Comparison of ENCODE assay signal across 26 mouse cellular contexts in the genomic region with DNA sequence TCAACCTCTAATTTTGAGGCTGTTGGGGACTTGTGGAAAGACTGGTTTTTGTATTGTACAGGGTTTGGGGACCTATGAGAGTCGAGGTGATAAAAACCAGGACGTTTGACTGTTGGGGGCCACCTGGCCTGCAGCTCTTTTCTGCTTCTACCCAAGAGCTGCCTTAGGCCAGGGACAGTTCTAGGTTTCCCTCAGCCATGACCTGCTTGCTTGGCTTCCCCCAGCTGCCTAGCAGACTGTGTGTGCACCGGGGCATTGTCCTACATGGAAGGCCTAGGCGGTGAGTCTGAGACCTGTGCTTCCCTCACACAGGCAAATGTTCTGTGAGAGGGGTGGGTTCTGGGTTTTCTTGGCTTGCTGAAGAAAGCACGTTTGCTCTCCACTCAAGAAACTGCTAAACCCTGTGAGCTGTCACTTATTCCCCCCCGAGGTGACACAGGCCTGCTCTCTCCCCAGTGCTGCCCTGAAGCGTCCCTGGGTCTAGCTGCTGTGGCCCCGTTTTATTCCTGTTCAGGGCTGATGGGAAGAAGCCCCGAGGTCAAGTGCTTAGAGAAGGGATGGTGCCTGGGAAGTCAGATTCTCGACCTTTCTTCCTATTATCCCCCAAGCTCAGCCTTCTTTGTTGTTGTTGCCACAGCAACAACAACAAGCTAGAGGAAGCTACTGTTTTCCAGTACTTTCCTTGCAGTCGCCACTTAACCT. TPM values are rescaled to one million over a fixed set of nuclear protein-coding genes. Genes with fewer than 3 reads are reported as not detected.
DNase-seq lines count a peak whose midpoint lies in the region; ATAC-seq and TF ChIP-seq lines count a peak whose summit lies in the region.
"Had no signal": no experiment of that assay in that cellular context is flagged by ENCODE, and none has a peak within 500 bp of the region (broad histone marks: within the 10 kb centered on the region; RNA-seq: fewer than 3 reads in every experiment).

No protein-coding gene starts in this region.

- no peak overlapping the region for H3K4me3 ChIP-seq in hindbrain, postnatal 0 days (ENCODE audit: low read length)
- H3K4me3 ChIP-seq in hindbrain, embryonic 16.5 days (ENCODE audit: low read length), result no peak overlapping the region
- H3K4me3 ChIP-seq: embryonic facial prominence, embryonic 12.5 days; forebrain, embryonic 12.5 days; gastrocnemius, adult 2 months; megakaryocyte, embryonic 14.5 days; stomach, embryonic 15.5 days had no signal

- 47% methylated on average over 11 of the region's 11 CpGs for WGBS in hindbrain, postnatal 0 days
- WGBS in hindbrain, embryonic 16.5 days, result 41% methylated on average over 11 of the region's 11 CpGs

- H3K27ac ChIP-seq in hindbrain, postnatal 0 days, result no peak overlapping the region
- H3K27ac ChIP-seq in hindbrain, embryonic 16.5 days (ENCODE audit: low read depth, low read length), result no peak overlapping the region
- H3K27ac ChIP-seq: embryonic facial prominence, embryonic 12.5 days; forebrain, embryonic 12.5 days; gastrocnemius, adult 2 months; liver, embryonic 14.5 days; stomach, embryonic 15.5 days had no signal

- H3K4me1 ChIP-seq in hindbrain, postnatal 0 days (ENCODE audit: insufficient read depth, low read length), result no peaks in the 10 kb centered on the region
- H3K4me1 ChIP-seq in hindbrain, embryonic 16.5 days (ENCODE audit: control insufficient read depth, insufficient read depth, low read depth, low read length), result no peaks in the 10 kb centered on the region; the same call in 1 of the 2 replicates
- H3K4me1 ChIP-seq: embryonic facial prominence, embryonic 12.5 days; megakaryocyte, embryonic 14.5 days; stomach, embryonic 15.5 days had no signal

- H3K9ac ChIP-seq in hindbrain, postnatal 0 days (replicated peaks; ENCODE audit: low read length), result no peak overlapping the region
- H3K9ac ChIP-seq in hindbrain, embryonic 16.5 days (ENCODE audit: low read depth, low read length), result no peak overlapping the region
- H3K9ac ChIP-seq: embryonic facial prominence, embryonic 12.5 days; forebrain, embryonic 12.5 days; liver, embryonic 14.5 days; lung, embryonic 14.5 days; stomach, embryonic 15.5 days had no signal

- DNase-seq in CD4-positive, CD25-positive, alpha-beta regulatory T cell, adult 2 months (ENCODE audit: low read depth, low spot score), result peak; percentile 51
- DNase-seq in hindbrain, postnatal 0 days (ENCODE audit: low spot score), result no peak
- DNase-seq in A20 (ENCODE audit: low read depth, low spot score), result peak; percentile 23
- DNase-seq in naive thymus-derived CD4-positive, alpha-beta T cell, adult 2 months (ENCODE audit: low read depth), result peak; percentile 48
- DNase-seq in left cerebral cortex, adult 11 months (ENCODE audit: low spot score), result no peak
- no peak for DNase-seq in gastrocnemius, adult 8-10 months (ENCODE audit: low spot score in 2 of 2)
- DNase-seq: cerebellum, adult 18-20 months; cerebellum, postnatal 14 days; gastrocnemius, adult 2 months; kidney, postnatal 25 days; layer of hippocampus, postnatal 36 days; lung, embryonic 14.5 days; right cerebral cortex, postnatal 25 days; spleen, adult 18-20 months; thymus, postnatal 36 days had no signal

- ATAC-seq in CD4-positive, CD25-positive, alpha-beta regulatory T cell, adult 4 months, result no peak
- peak; percentile 24; the same call in 1 of the 2 replicates for ATAC-seq in hindbrain, postnatal 0 days
- no peak for ATAC-seq in hindbrain, embryonic 16.5 days
- ATAC-seq: intestine, postnatal 0 days; midbrain, embryonic 16.5 days had no signal

- no peak for TF ChIP-seq CTCF in hindbrain, postnatal 0 days (IDR thresholded peaks at IDR 0.05; ENCODE audit: low read depth)

- no peaks in the 10 kb centered on the region for H3K27me3 ChIP-seq in hindbrain, postnatal 0 days (ENCODE audit: insufficient read depth, low read length)
- no peaks in the 10 kb centered on the region for H3K27me3 ChIP-seq in hindbrain, embryonic 16.5 days (replicated peaks; ENCODE audit: control insufficient read depth, insufficient read depth, low read length)
- H3K27me3 ChIP-seq: embryonic facial prominence, embryonic 12.5 days; forebrain, embryonic 12.5 days; stomach, embryonic 15.5 days had no signal

- H3K36me3 ChIP-seq in hindbrain, postnatal 0 days (ENCODE audit: insufficient read depth, low read length), result no peaks in the 10 kb centered on the region
- no peaks in the 10 kb centered on the region for H3K36me3 ChIP-seq in hindbrain, embryonic 16.5 days (ENCODE audit: control insufficient read depth, insufficient read depth, low read length)
- H3K36me3 ChIP-seq: embryonic facial prominence, embryonic 12.5 days; forebrain, embryonic 12.5 days; stomach, embryonic 15.5 days had no signal

- no peak overlapping the region for H3K4me2 ChIP-seq in hindbrain, postnatal 0 days (ENCODE audit: low read depth, low read length)
- H3K4me2 ChIP-seq in hindbrain, embryonic 16.5 days (ENCODE audit: low read length), result no peak overlapping the region
- H3K4me2 ChIP-seq: embryonic facial prominence, embryonic 12.5 days; forebrain, embryonic 12.5 days; heart, embryonic 11.5 days; lung, embryonic 14.5 days; stomach, embryonic 15.5 days had no signal

- H3K9me3 ChIP-seq in hindbrain, postnatal 0 days (ENCODE audit: low read length), result no peaks in the 10 kb centered on the region
- no peaks in the 10 kb centered on the region for H3K9me3 ChIP-seq in hindbrain, embryonic 16.5 days (ENCODE audit: control insufficient read depth, low read length)
- H3K9me3 ChIP-seq: embryonic facial prominence, embryonic 12.5 days; forebrain, embryonic 12.5 days; megakaryocyte, embryonic 14.5 days; stomach, embryonic 15.5 days had no signal

RNA-seq across cellular contexts. Expression of gene Cd5, which starts 9.8 kb away (rescaled TPM):
- 100 to 1,000 TPM; 449 to 646 TPM for polyA plus RNA-seq in CD4-positive, CD25-positive, alpha-beta regulatory T cell, adult 4 months (2017; shearing (Covaris generic))
- total RNA-seq in hindbrain, postnatal 0 days (2014; rRNA removed), result 0.68 TPM in 1 of 2 replicates, not detected in the other
- polyA plus RNA-seq in hindbrain, postnatal 0 days (2015; fragmentation: Nextera tagmentation; extraction: Ambion mirVana), result 0.26 and 0.32 TPM in 2 replicates
- 0.09 and 0.28 TPM in 2 replicates for polyA plus RNA-seq in hindbrain, embryonic 16.5 days (2015; fragmentation: Nextera tagmentation; extraction: Ambion mirVana)
- under 1 TPM in 1 of 4 experiments, not detected in 3; 0.27 TPM for total RNA-seq in gastrocnemius, adult 8-10 months (2022)
- total RNA-seq: gastrocnemius, adult 2 months; layer of hippocampus, postnatal 36 days; MEL had no signal
- polyA plus RNA-seq: forebrain, embryonic 12.5 days had no signal

Comparison
In these comparisons a context has a peak if more than half of its experiments do, and no peak if none do; other contexts are left out.
1. DNase-seq: peak in CD4-positive, CD25-positive, alpha-beta regulatory T cell, adult 2 months (single experiment), A20 (single experiment) and naive thymus-derived CD4-positive, alpha-beta T cell, adult 2 months (single experiment); none in hindbrain, postnatal 0 days (single experiment), left cerebral cortex, adult 11 months (single experiment) and gastrocnemius, adult 8-10 months (0 of 2).
2. RNA of gene Cd5, which starts 9.8 kb away (polyA plus RNA-seq): 449 to 646 TPM in CD4-positive, CD25-positive, alpha-beta regulatory T cell, adult 4 months; 0.09 to 0.28 TPM in hindbrain, embryonic 16.5 days and 0.26 to 0.32 TPM in hindbrain, postnatal 0 days; every median in the first group is over 100 times any median in the second.